In the genomic region with DNA sequence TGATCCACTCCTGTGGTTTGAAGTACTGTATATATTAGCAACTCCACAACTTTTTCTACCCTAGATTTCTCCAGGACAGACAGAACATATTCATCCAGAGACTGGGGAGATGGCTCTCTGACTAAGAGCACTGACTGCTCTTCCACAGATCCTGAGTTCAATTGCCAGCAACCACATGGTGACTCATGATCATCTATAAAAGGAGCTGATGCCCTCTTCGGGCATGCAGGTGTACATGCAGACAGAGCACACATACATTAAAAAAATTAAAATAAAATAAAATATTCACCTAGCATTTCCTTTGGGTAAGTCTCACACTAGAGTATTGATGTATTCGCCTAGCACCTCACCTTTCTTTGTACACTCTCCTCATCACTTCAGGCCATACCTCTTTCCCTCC, we compare ENCODE assay signal across 29 mouse cellular contexts. TPM values are rescaled to one million over a fixed set of nuclear protein-coding genes. Genes with fewer than 3 reads are reported as not detected.
"Had no signal": no experiment of that assay in that cellular context is flagged by ENCODE, and none has a peak within 500 bp of the region (broad histone marks: within the 10 kb centered on the region; RNA-seq: fewer than 3 reads in every experiment).

No protein-coding gene starts in this region.

- DNase-seq: kidney, postnatal 25 days; layer of hippocampus, adult 9-11 months; liver; lung, adult 18-20 months; lung, postnatal 10 days; lung, postnatal 4 days; midbrain, embryonic 14.5 days; right cerebral cortex, adult 18-20 months; right cerebral cortex, postnatal 14 days; right cerebral cortex, postnatal 4 days; thymus, postnatal 36 days had no signal

- ATAC-seq: liver, embryonic 12.5 days had no signal

- H3K9ac ChIP-seq: limb, embryonic 13.5 days; liver, embryonic 12.5 days; liver, embryonic 15.5 days; lung, embryonic 15.5 days; neural tube, embryonic 12.5 days; neural tube, embryonic 15.5 days had no signal

- H3K4me2 ChIP-seq: limb, embryonic 13.5 days; liver, embryonic 12.5 days; liver, embryonic 15.5 days; lung, embryonic 15.5 days; midbrain, embryonic 11.5 days; neural tube, embryonic 12.5 days; neural tube, embryonic 15.5 days had no signal

- H3K36me3 ChIP-seq: limb, embryonic 10.5 days; limb, embryonic 13.5 days; liver, embryonic 12.5 days; liver, embryonic 15.5 days; lung, embryonic 15.5 days; neural tube, embryonic 12.5 days; neural tube, embryonic 15.5 days had no signal

- H3K27ac ChIP-seq: kidney, postnatal 0 days; layer of hippocampus, adult 2 months; limb, embryonic 10.5 days; limb, embryonic 13.5 days; liver, embryonic 12.5 days; liver, embryonic 15.5 days; lung, embryonic 15.5 days; neural tube, embryonic 12.5 days; neural tube, embryonic 15.5 days had no signal

- H3K4me3 ChIP-seq: layer of hippocampus, adult 2 months; limb, embryonic 10.5 days; limb, embryonic 13.5 days; liver, embryonic 12.5 days; liver, embryonic 15.5 days; lung, embryonic 15.5 days; neural tube, embryonic 12.5 days; neural tube, embryonic 15.5 days had no signal

- H3K9me3 ChIP-seq: limb, embryonic 10.5 days; limb, embryonic 13.5 days; liver, embryonic 12.5 days; liver, embryonic 15.5 days; lung, embryonic 15.5 days; neural tube, embryonic 12.5 days; neural tube, embryonic 15.5 days had no signal

RNA-seq across cellular contexts. Expression of a gene that starts 4.2 kb away (rescaled TPM):
- polyA plus RNA-seq: limb, embryonic 10.5 days had no signal

RNA-seq across cellular contexts. Expression of a gene that starts 50.7 kb away (rescaled TPM):
- total RNA-seq: layer of hippocampus, adult 2 months; layer of hippocampus, postnatal 25 days; left cerebral cortex, adult 18-20 months; left cerebral cortex, postnatal 25 days; megakaryocyte progenitor cell, adult 5-6 weeks; megakaryocyte-erythroid progenitor cell, adult 5-6 weeks; midbrain, postnatal 0 days had no signal
- polyA plus RNA-seq: kidney, postnatal 0 days; large intestine, adult 2 months; limb, embryonic 10.5 days; limb, embryonic 13.5 days; liver, embryonic 12.5 days; liver, embryonic 15.5 days; lung, embryonic 15.5 days; midbrain, embryonic 11.5 days; midbrain, embryonic 14.5 days; midbrain, postnatal 0 days; neural tube, embryonic 12.5 days; neural tube, embryonic 15.5 days; stomach, embryonic 14.5 days had no signal
